Mouse (Mus musculus) ES-E14 (cell line): ENCODE results near the gene Hemgn. TPM values are rescaled to one million over a fixed set of nuclear protein-coding genes. Genes with fewer than 3 reads are reported as not detected.

Source experiments
- DNase-seq: peaks from one replicate; pipeline ENCODE4 v3.0.0-alpha.2; 2013; ENCODE audit warnings: low read depth, low spot score
- H3K27ac ChIP-seq: 2 replicates; pipeline ENCODE4 v1.5.1; 2012; ENCODE audit warnings: low read depth, mild to moderate bottlenecking, low read length, moderate library complexity, mixed read lengths; ENCODE audit not compliant: poor library complexity, insufficient read depth, severe bottlenecking
- H3K36me3 ChIP-seq: 2 replicates; pipeline ENCODE4 v1.6.1; 2012; ENCODE audit warnings: mild to moderate bottlenecking, low read length, moderate library complexity, mixed read lengths; ENCODE audit not compliant: control insufficient read depth, poor library complexity, insufficient read depth, severe bottlenecking
- H3K4me1 ChIP-seq, 2 experiments: fragments of 150-350 bp in 1 of 2; sonication (generic) in 1 of 2; 2 replicates each; pipeline ENCODE4 v1.6.1; 2012; ENCODE audit warnings: low read length in 2 of 2, mild to moderate bottlenecking in 1 of 2, mixed read lengths in 1 of 2; ENCODE audit not compliant: control insufficient read depth in 2 of 2, insufficient read depth in 2 of 2, poor library complexity in 1 of 2
- H3K4me3 ChIP-seq, 2 experiments: fragments of 150-350 bp in 1 of 2; sonication (generic) in 1 of 2; 2 replicates each; pipeline ENCODE4 v1.5.1; 2012; ENCODE audit warnings: low read length in 2 of 2, low read depth in 1 of 2, mild to moderate bottlenecking in 1 of 2, mixed read lengths in 1 of 2; ENCODE audit not compliant: insufficient read depth in 1 of 2, poor library complexity in 1 of 2, severe bottlenecking in 1 of 2
- H3K9ac ChIP-seq: 2 replicates; pipeline ENCODE4 v1.6.1; 2012; ENCODE audit warnings: low read depth, mild to moderate bottlenecking, low read length, mixed read lengths; ENCODE audit not compliant: poor library complexity, insufficient read depth, severe bottlenecking
- H3K9me3 ChIP-seq: fragments of 150-350 bp; sonication (generic); 2 replicates; pipeline ENCODE4 v1.6.1; 2012; ENCODE audit warnings: low read depth, mild to moderate bottlenecking, low read length; ENCODE audit not compliant: control insufficient read depth, insufficient read depth
- CHD2 ChIP-seq: IDR thresholded peaks from 2 replicates; pipeline ENCODE4 v1.6.1; 2014; ENCODE audit warnings: mild to moderate bottlenecking, low read depth, low read length, inconsistent platforms
- HCFC1 ChIP-seq: IDR thresholded peaks from 2 replicates; pipeline ENCODE4 v1.6.1; 2012; ENCODE audit warnings: low read length, inconsistent platforms, borderline replicate concordance; ENCODE audit not compliant: insufficient read depth
- MAFK ChIP-seq: IDR thresholded peaks from 2 replicates; pipeline ENCODE4 v1.6.1; 2014; ENCODE audit warnings: mild to moderate bottlenecking, low read depth, low read length, inconsistent platforms; ENCODE audit not compliant: insufficient read depth
- ZC3H11A ChIP-seq: IDR thresholded peaks from 2 replicates; pipeline ENCODE4 v1.6.1; 2012; ENCODE audit warnings: low read depth, mild to moderate bottlenecking, inconsistent platforms, low read length, borderline replicate concordance
- ZNF384 ChIP-seq: IDR thresholded peaks from 2 replicates; pipeline ENCODE4 v1.6.1; 2012; ENCODE audit warnings: low read depth, low read length, inconsistent platforms
- in situ Hi-C, 2 experiments: fragments of 600-800 bp; cut with MboI; formaldehyde crosslinking; loops; one replicate each; pipeline ENCODE4 v1.15.1; 2025; ENCODE audit warnings: low sequenced_read_pairs in 2 of 2, inconsistent platforms in 1 of 2; ENCODE audit not compliant: unreplicated experiment in 2 of 2
- total RNA-seq: library from RNA; depleted of rRNA; stranded (reverse); fragments of 300-350 nt; gene quantifications from 2 replicates; pipeline ENCODE4 v1.2.3, GENCODE M21; 2012; rRNA removed

Gene Hemgn
- not detected in 2 replicates for total RNA-seq

DNA sequence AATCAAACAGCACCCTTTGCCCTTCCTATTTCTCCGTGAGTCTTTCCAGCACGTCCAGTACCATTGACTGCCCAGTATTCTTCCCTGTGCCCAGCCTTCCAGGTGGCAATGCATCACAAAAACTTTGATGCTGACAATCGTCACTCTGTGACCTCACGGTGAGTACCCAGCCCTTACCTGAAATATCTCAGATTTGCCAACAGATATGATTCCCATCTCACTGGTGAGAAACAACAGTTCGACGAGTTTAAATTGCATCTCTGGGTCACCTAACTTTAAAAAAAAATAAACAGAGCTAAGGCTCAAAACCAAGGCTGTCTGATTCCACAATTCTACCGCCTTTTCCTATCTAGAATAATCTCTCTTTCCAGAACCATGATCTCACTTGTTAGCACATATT, at the start of gene Hemgn:
Gene Hemgn (minus strand): TSS at position 101 of the 400 bp plus-strand sequence.
- Histone ChIP-seq H3K4me3 (no peak within 1 kb of the TSS), H3K36me3 (no peaks in the 10 kb centered on the region), H3K4me1 (peaks cover 0 to 8% of the 10 kb centered on the region in 2 experiments; a peak in 1 of 4 replicates), H3K9ac (no peak within 1 kb of the TSS), H3K27ac (no peak within 1 kb of the TSS), H3K9me3 (no peaks in the 10 kb centered on the region)
- in situ Hi-C loops = no loop called here
- TF ChIP-seq MAFK (no peak), CHD2 (no peak), ZNF384 (no peak), ZC3H11A (no peak), HCFC1 (no peak)
- DNase-seq = no peak

DNA sequence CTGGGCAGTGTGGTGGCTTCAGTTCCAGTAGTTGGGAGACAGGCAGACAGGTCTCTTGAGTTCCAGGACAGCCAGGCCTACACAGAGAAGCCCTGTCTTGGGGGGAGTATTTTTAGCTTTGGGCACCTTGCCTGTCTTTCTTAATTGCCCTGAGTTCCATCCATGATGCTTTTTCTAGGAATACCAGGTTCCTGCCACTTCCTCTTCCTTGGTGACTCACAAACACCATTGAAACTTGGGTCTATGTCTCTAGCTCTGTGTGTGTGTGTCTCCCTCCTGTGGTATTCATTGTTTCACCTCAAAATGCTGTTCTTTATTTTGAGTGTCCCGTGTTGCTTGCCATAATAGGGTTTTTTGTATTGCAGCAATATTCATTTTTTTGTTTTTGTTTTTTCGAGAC, 45.1 kb upstream of the Hemgn start:
- no peak for TF ChIP-seq ZNF384
- no peak for TF ChIP-seq HCFC1
- no peak for TF ChIP-seq CHD2
- TF ChIP-seq MAFK = no peak
- no peak for TF ChIP-seq ZC3H11A
- DNase-seq = no peak
- Histone ChIP-seq H3K4me1 (peaks cover 7 to 20% of the 10 kb centered on the region in 2 experiments; a peak in 3 of 4 replicates), H3K36me3 (peaks cover 25% of the 10 kb centered on the region), H3K9ac (no peak overlapping the region), H3K9me3 (no peaks in the 10 kb centered on the region), H3K4me3 (no peak overlapping the region), H3K27ac (no peak overlapping the region)
- in situ Hi-C loops = no loop called here

DNA sequence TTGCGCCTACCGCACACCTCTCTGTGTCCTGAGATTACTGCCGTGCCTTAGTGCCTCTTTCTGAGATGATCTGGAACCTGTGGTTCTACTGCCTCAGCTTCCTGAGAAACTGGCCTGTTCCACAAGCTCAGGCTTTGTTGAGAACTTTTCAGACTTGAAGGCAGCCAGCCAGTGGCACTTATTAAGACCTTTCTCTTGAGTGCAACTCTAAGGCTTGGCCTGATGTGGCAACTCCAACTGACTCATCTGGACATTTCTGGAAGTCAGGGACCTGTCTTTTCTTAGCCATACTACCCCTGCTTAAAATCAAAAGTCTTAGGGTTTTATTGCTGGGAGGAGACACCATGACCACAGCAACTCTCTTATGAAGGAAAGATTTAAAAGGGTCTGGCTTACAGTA, 43.9 kb upstream of the Hemgn start:
- Histone ChIP-seq H3K4me3 (no peak overlapping the region), H3K36me3 (peaks cover 22% of the 10 kb centered on the region), H3K27ac (no peak overlapping the region), H3K4me1 (peaks cover 7 to 20% of the 10 kb centered on the region in 2 experiments; a peak in 3 of 4 replicates), H3K9ac (no peak overlapping the region; the same call in 1 of the 2 replicates), H3K9me3 (no peaks in the 10 kb centered on the region)
- TF ChIP-seq ZNF384 = no peak
- TF ChIP-seq CHD2 = no peak
- TF ChIP-seq HCFC1 = no peak
- TF ChIP-seq MAFK = no peak
- no peak for TF ChIP-seq ZC3H11A
- in situ Hi-C loops = no loop called here
- no peak for DNase-seq

- H3K36me3 ChIP-seq = peaks cover 22% of the 10 kb centered on the region
These were observed 43.5 kb upstream of the Hemgn start for GRCm38 (mm10) chr4:46456762-46457161.

More at GRCm38 (mm10) chr4:46456762-46457161, 43.5 kb upstream of the Hemgn start:
- in situ Hi-C loops = no loop called here
- Histone ChIP-seq H3K4me3 (no peak overlapping the region), H3K9ac (no peak overlapping the region), H3K4me1 (peaks cover 7 to 20% of the 10 kb centered on the region in 2 experiments; a peak in 3 of 4 replicates), H3K27ac (no peak overlapping the region), H3K9me3 (no peaks in the 10 kb centered on the region)
- DNase-seq = no peak
- TF ChIP-seq ZC3H11A = no peak
- TF ChIP-seq MAFK = no peak
- no peak for TF ChIP-seq CHD2
- no peak for TF ChIP-seq ZNF384
- no peak for TF ChIP-seq HCFC1
